ENCODE assay signal across 20 mouse cellular contexts in the genomic region with DNA sequence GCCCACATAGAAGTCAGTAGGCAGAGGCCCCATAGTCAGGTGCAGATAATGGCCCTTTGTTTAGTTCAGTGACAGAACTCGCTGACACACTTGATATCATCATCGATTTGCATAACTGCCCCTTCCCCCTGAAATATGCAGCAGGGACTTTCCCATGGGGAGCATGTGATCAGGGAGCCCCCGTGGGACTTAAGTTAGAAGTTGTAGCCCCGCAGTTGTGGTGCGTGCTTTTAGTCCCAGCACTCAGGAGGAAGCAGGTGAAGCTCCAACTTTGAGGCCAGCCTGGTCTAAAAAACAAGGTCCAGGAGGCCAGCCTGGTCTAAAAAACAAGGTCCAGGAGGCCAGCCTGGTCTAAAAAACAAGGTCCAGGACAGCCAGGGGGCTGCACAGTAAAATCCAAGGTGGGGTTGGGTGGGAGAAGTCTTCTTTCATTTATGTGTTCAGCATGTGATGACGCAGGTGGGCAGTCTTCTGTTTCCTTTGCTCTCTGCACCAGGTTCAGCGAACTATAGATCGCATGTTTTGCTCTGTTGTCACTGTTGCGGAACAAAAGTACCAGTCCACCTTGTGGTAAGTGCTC. TPM values are rescaled to one million over a fixed set of nuclear protein-coding genes. Genes with fewer than 3 reads are reported as not detected.
A peak's percentile ranks its signal among the peaks of the same experiment; 100 is the strongest.
DNase-seq lines count a peak whose midpoint lies in the region; ATAC-seq and TF ChIP-seq lines count a peak whose summit lies in the region.
"Had no signal": no experiment of that assay in that cellular context is flagged by ENCODE, and none has a peak within 500 bp of the region (broad histone marks: within the 10 kb centered on the region; RNA-seq: fewer than 3 reads in every experiment).

No protein-coding gene starts in this region.

- H3K9ac ChIP-seq in intestine, embryonic 16.5 days (ENCODE audit: low read depth, low read length) = no peak overlapping the region
- H3K9ac ChIP-seq: limb, embryonic 12.5 days; lung, embryonic 15.5 days; midbrain, embryonic 12.5 days; neural tube, embryonic 13.5 days had no signal

- WGBS in intestine, embryonic 16.5 days = 75% methylated on average over 9 of the region's 9 CpGs

- no peak for TF ChIP-seq CTCF in layer of hippocampus, adult 2 months (conservative IDR thresholded peaks at IDR 0.05)

- H3K9me3 ChIP-seq in intestine, embryonic 16.5 days (ENCODE audit: control insufficient read depth, low read length) = no peaks in the 10 kb centered on the region
- H3K9me3 ChIP-seq: limb, embryonic 12.5 days; lung, embryonic 15.5 days; midbrain, embryonic 12.5 days; neural tube, embryonic 13.5 days had no signal

- no peak for ATAC-seq in intestine, embryonic 16.5 days
- ATAC-seq: hindbrain, postnatal 0 days had no signal

- 0 out of 2 replicates have a peak, but pooled peaks cover 3% of the 10 kb centered on the region for H3K36me3 ChIP-seq in intestine, embryonic 16.5 days (ENCODE audit: control insufficient read depth, insufficient read depth, low read length)
- peaks cover 3% of the 10 kb centered on the region; the same call in 1 of the 2 replicates for H3K36me3 ChIP-seq in splenic B cell, adult 2 months (ENCODE audit: control insufficient read depth, insufficient read depth, low read length, poor library complexity, severe bottlenecking)

- H3K27ac ChIP-seq in layer of hippocampus, adult 2 months = peak overlapping the region; percentile 71; the same call in 1 of the 2 replicates
- H3K27ac ChIP-seq in intestine, embryonic 16.5 days (ENCODE audit: low read length) = peak overlapping the region; percentile 93
- H3K27ac ChIP-seq: hindbrain, postnatal 0 days; limb, embryonic 12.5 days; lung, embryonic 15.5 days; midbrain, embryonic 12.5 days; neural tube, embryonic 13.5 days had no signal

- H3K4me2 ChIP-seq in intestine, embryonic 16.5 days (ENCODE audit: low read depth, low read length) = no peak overlapping the region
- H3K4me2 ChIP-seq: limb, embryonic 12.5 days; lung, embryonic 15.5 days; midbrain, embryonic 12.5 days; neural tube, embryonic 13.5 days had no signal

- intact Hi-C loops in left cerebral cortex, postnatal 10 days (cut with DNase I) = no loop called here

- peaks cover 16% of the 10 kb centered on the region; the same call in 1 of the 2 replicates for H3K4me1 ChIP-seq in intestine, embryonic 16.5 days (ENCODE audit: control insufficient read depth, insufficient read depth, low read length)
- H3K4me1 ChIP-seq: limb, embryonic 12.5 days; lung, embryonic 15.5 days; midbrain, embryonic 12.5 days; neural tube, embryonic 13.5 days had no signal

- DNase-seq in layer of hippocampus, adult 2 months (ENCODE audit: low spot score in 2 of 2) = no peak
- DNase-seq in layer of hippocampus, postnatal 36 days = no peak
- peak; percentile 67 to 68 for DNase-seq in CD8-positive naive resting alpha-beta T cell, adult 2 months (ENCODE audit: low read depth in 2 of 2, low spot score in 2 of 2)
- peak; percentile 96 for DNase-seq in splenic B cell, adult 2 months (ENCODE audit: low read depth, low spot score)
- DNase-seq in cerebellum, postnatal 36 days = no peak
- no peak for DNase-seq in left cerebral cortex, postnatal 10 days (ENCODE audit: extremely low spot score in 1 of 2, low spot score in 2 of 2)
- no peak for DNase-seq in gastrocnemius, postnatal 4 days (ENCODE audit: low spot score in 2 of 2)
- DNase-seq: cerebellum, adult 2 months; right cerebral cortex, postnatal 14 days had no signal

- no peak overlapping the region for H3K4me3 ChIP-seq in layer of hippocampus, adult 2 months
- no peak overlapping the region for H3K4me3 ChIP-seq in intestine, embryonic 16.5 days (ENCODE audit: low read length)
- H3K4me3 ChIP-seq: limb, embryonic 12.5 days; lung, embryonic 15.5 days; midbrain, embryonic 12.5 days; neural tube, embryonic 13.5 days had no signal

- H3K27me3 ChIP-seq in intestine, embryonic 16.5 days (replicated peaks; ENCODE audit: control insufficient read depth, insufficient read depth, low read length) = no peaks in the 10 kb centered on the region
- no peaks in the 10 kb centered on the region for H3K27me3 ChIP-seq in splenic B cell, adult 2 months (ENCODE audit: control insufficient read depth, insufficient read depth, low read length, poor library complexity, severe bottlenecking)
- H3K27me3 ChIP-seq: limb, embryonic 12.5 days; lung, embryonic 15.5 days; midbrain, embryonic 12.5 days; neural tube, embryonic 13.5 days had no signal

RNA-seq across cellular contexts. Expression of gene Nfatc3, which starts 6.0 kb away (rescaled TPM):
- total RNA-seq in layer of hippocampus, adult 2 months (2021) = 10 to 100 TPM; 12.4 to 12.7 TPM
- 10 to 100 TPM; 11.1 to 11.9 TPM for total RNA-seq in layer of hippocampus, postnatal 36 days (2021)
- polyA plus RNA-seq in intestine, embryonic 16.5 days (2015; fragmentation: Nextera tagmentation; extraction: Ambion mirVana) = 4.0 and 4.5 TPM in 2 replicates
- total RNA-seq in left cerebral cortex, postnatal 10 days (2021) = 10 to 100 TPM; 10.9 to 12.1 TPM
- total RNA-seq in gastrocnemius, postnatal 4 days (2021) = 10 to 100 TPM; 37.1 to 40.6 TPM

RNA-seq across cellular contexts. Expression of gene Ddx28, which starts 40.9 kb away (rescaled TPM):
- total RNA-seq in layer of hippocampus, adult 2 months (2021) = 10 to 100 TPM; 12.4 to 14.0 TPM
- total RNA-seq in layer of hippocampus, postnatal 36 days (2021) = 10 to 100 TPM; 11.5 to 14.6 TPM
- 13.7 and 15.1 TPM in 2 replicates for polyA plus RNA-seq in intestine, embryonic 16.5 days (2015; fragmentation: Nextera tagmentation; extraction: Ambion mirVana)
- total RNA-seq in left cerebral cortex, postnatal 10 days (2021) = 10 to 100 TPM; 14.3 to 15.2 TPM
- total RNA-seq in gastrocnemius, postnatal 4 days (2021) = 10 to 100 TPM; 10.8 to 11.7 TPM

RNA-seq across cellular contexts. Expression of gene Dpep2nb, which starts 46.8 kb away (rescaled TPM):
- not detected for total RNA-seq in layer of hippocampus, adult 2 months (2021)
- total RNA-seq in layer of hippocampus, postnatal 36 days (2021) = under 1 TPM in 1 of 2 experiments, not detected in 1; 0.32 TPM
- polyA plus RNA-seq in intestine, embryonic 16.5 days (2015; fragmentation: Nextera tagmentation; extraction: Ambion mirVana) = 0.12 TPM in 1 of 2 replicates, not detected in the other
- not detected for total RNA-seq in left cerebral cortex, postnatal 10 days (2021)
- not detected for total RNA-seq in gastrocnemius, postnatal 4 days (2021)
- total RNA-seq: adrenal gland, postnatal 4 days; gastrocnemius, adult 18-20 months; hindbrain, postnatal 0 days had no signal
- polyA plus RNA-seq: cerebellum, adult 2 months; embryonic facial prominence, embryonic 11.5 days; forebrain, embryonic 11.5 days; heart, embryonic 14.5 days; hindbrain, postnatal 0 days; limb, embryonic 12.5 days; lung, embryonic 15.5 days had no signal

Comparison
In these comparisons a context has a peak if more than half of its experiments do, and no peak if none do; other contexts are left out.
1. DNase-seq: peak in CD8-positive naive resting alpha-beta T cell, adult 2 months (2 of 2) and splenic B cell, adult 2 months (single experiment); none in layer of hippocampus, adult 2 months (0 of 2), layer of hippocampus, postnatal 36 days (0 of 2), cerebellum, postnatal 36 days (0 of 2), left cerebral cortex, postnatal 10 days (0 of 2) and gastrocnemius, postnatal 4 days (0 of 2).